Mouse (Mus musculus) G1E (cell line): ENCODE results near the gene Cdh5.

Experiments
- CTCF ChIP-seq: IDR thresholded peaks from 2 replicates; pipeline ENCODE4 v1.5.1; 2012; ENCODE audit warnings: low read depth, low read length, inconsistent platforms, mixed read lengths
- GATA2 ChIP-seq: IDR thresholded peaks from 2 replicates; pipeline ENCODE4 v1.6.1; 2012; ENCODE audit warnings: low read depth, low read length, inconsistent platforms, borderline replicate concordance

GRCm38 (mm10) chr8:104171050-104171620 is 69.7 kb downstream of the Cdh5 start:
- no peak for TF ChIP-seq CTCF
- no peak for TF ChIP-seq GATA2
